Mouse (Mus musculus): ENCODE measurements around the gene Tmem132c. TPM values are rescaled to one million over a fixed set of nuclear protein-coding genes. Genes with fewer than 3 reads are reported as not detected.

Gene Tmem132c
- polyA plus RNA-seq, 1 experiment from 2014 or later: 4.8 TPM

DNA sequence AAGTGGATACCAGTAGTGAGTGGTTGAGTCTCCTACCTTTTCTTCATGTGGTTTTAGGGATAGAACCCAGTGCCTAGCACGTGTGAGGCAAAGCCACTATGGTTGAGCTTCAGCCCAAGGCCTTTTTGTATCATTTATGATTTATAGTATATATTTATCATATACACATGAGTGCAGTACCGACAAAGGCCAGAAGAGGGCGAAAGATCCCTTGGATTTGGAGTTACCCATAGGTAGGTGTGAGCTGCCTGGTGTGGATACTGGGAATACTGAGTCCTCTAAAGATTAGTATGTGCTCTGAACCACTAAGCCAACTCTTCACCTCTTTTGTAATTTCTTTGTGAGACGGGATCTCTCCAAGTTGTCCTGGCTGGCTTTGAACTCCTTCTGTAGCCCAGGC lies 212.0 kb downstream of the Tmem132c start:
- Histone ChIP-seq H3K4me2 (ENCODE audit: low read length) (no peak overlapping the region), H3K4me3 (replicated peaks; ENCODE audit: low read length) (no peak overlapping the region), H3K9me3 (ENCODE audit: control insufficient read depth, low read length) (no peaks in the 10 kb centered on the region), H3K27ac (ENCODE audit: low read length) (no peak overlapping the region), H3K36me3 (ENCODE audit: control insufficient read depth, insufficient read depth) (no peaks in the 10 kb centered on the region), H3K4me1 (replicated peaks; ENCODE audit: control insufficient read depth, insufficient read depth, low read length) (no peaks in the 10 kb centered on the region), H3K27me3 (replicated peaks; ENCODE audit: control insufficient read depth, insufficient read depth, low read length) (no peaks in the 10 kb centered on the region), H3K9ac (replicated peaks; ENCODE audit: low read depth, low read length) (no peak overlapping the region)
- WGBS: 26% methylated on average over 4 of the region's 4 CpGs
- ATAC-seq: no peak

- Histone ChIP-seq H3K36me3 (ENCODE audit: control insufficient read depth, insufficient read depth) (no peaks in the 10 kb centered on the region), H3K4me2 (ENCODE audit: low read length) (no peak overlapping the region), H3K9ac (replicated peaks; ENCODE audit: low read depth, low read length) (no peak overlapping the region), H3K4me1 (replicated peaks; ENCODE audit: control insufficient read depth, insufficient read depth, low read length) (no peaks in the 10 kb centered on the region), H3K4me3 (replicated peaks; ENCODE audit: low read length) (no peak overlapping the region), H3K27me3 (replicated peaks; ENCODE audit: control insufficient read depth, insufficient read depth, low read length) (no peaks in the 10 kb centered on the region), H3K27ac (ENCODE audit: low read length) (no peak overlapping the region), H3K9me3 (ENCODE audit: control insufficient read depth, low read length) (no peaks in the 10 kb centered on the region)
- ATAC-seq: no peak
- WGBS: 66% methylated on average over 7 of the region's 7 CpGs
Measured at GRCm38 (mm10) chr5:127454068-127454467, 212.5 kb downstream of the Tmem132c start.

DNA sequence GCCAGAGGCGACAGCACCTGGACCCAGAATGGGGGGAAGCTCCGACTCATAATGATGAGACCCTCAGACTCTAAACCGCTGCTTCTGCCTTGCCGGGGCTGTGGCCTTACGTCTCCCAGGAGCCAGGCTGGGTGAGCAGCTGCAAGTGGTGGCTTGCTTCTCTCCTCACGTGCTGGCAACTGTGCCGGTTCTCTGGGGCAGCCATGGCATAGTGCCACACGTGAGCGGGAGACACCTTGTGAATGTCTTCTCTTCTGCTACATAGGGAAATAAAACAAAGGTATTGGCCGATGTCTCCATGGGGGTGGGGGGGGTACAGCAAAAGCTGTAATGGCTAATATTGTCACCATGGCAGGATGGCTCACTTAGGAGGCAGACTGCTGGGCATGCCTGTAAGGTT lies 214.5 kb downstream of the Tmem132c start:
- no peak overlapping the region for H3K9ac ChIP-seq (replicated peaks; ENCODE audit: low read depth, low read length)
- 76% methylated on average over 10 of the region's 10 CpGs for WGBS

GRCm38 (mm10) chr5:127468151-127468550 lies 226.5 kb downstream of the Tmem132c start:
- H3K27me3 ChIP-seq (replicated peaks; ENCODE audit: control insufficient read depth, insufficient read depth, low read length): no peaks in the 10 kb centered on the region
- H3K9me3 ChIP-seq (ENCODE audit: control insufficient read depth, low read length): no peaks in the 10 kb centered on the region
- no peak overlapping the region for H3K4me2 ChIP-seq (ENCODE audit: low read length)
- WGBS: 43% methylated on average over 5 of the region's 5 CpGs
- H3K9ac ChIP-seq (replicated peaks; ENCODE audit: low read depth, low read length): no peak overlapping the region
- H3K4me3 ChIP-seq (replicated peaks; ENCODE audit: low read length): no peak overlapping the region
- H3K27ac ChIP-seq (ENCODE audit: low read length): no peak overlapping the region
- no peaks in the 10 kb centered on the region for H3K4me1 ChIP-seq (replicated peaks; ENCODE audit: control insufficient read depth, insufficient read depth, low read length)
- H3K36me3 ChIP-seq (ENCODE audit: control insufficient read depth, insufficient read depth): no peaks in the 10 kb centered on the region
- ATAC-seq: no peak

More for the DNA sequence above, 214.5 kb downstream of the Tmem132c start:
- no peak overlapping the region for H3K27ac ChIP-seq (ENCODE audit: low read length)
- no peak overlapping the region for H3K4me3 ChIP-seq (replicated peaks; ENCODE audit: low read length)
- no peak overlapping the region for H3K4me2 ChIP-seq (ENCODE audit: low read length)
- H3K9me3 ChIP-seq (ENCODE audit: control insufficient read depth, low read length): no peaks in the 10 kb centered on the region
- H3K27me3 ChIP-seq (replicated peaks; ENCODE audit: control insufficient read depth, insufficient read depth, low read length): no peaks in the 10 kb centered on the region
- H3K36me3 ChIP-seq (ENCODE audit: control insufficient read depth, insufficient read depth): no peaks in the 10 kb centered on the region
- H3K4me1 ChIP-seq (replicated peaks; ENCODE audit: control insufficient read depth, insufficient read depth, low read length): no peaks in the 10 kb centered on the region
- no peak for ATAC-seq

- ATAC-seq: no peak
- Histone ChIP-seq H3K9me3 (ENCODE audit: control insufficient read depth, low read length) (no peaks in the 10 kb centered on the region), H3K9ac (replicated peaks; ENCODE audit: low read depth, low read length) (no peak overlapping the region), H3K4me2 (ENCODE audit: low read length) (no peak overlapping the region), H3K27ac (ENCODE audit: low read length) (no peak overlapping the region), H3K36me3 (ENCODE audit: control insufficient read depth, insufficient read depth) (no peaks in the 10 kb centered on the region), H3K4me3 (replicated peaks; ENCODE audit: low read length) (no peak overlapping the region), H3K4me1 (replicated peaks; ENCODE audit: control insufficient read depth, insufficient read depth, low read length) (no peaks in the 10 kb centered on the region), H3K27me3 (replicated peaks; ENCODE audit: control insufficient read depth, insufficient read depth, low read length) (no peaks in the 10 kb centered on the region)
- 15% methylated on average over 3 of the region's 3 CpGs for WGBS
Measured at GRCm38 (mm10) chr5:127470351-127470750, 228.7 kb downstream of the Tmem132c start.

GRCm38 (mm10) chr5:127471902-127472301 lies 230.3 kb downstream of the Tmem132c start:
- no peaks in the 10 kb centered on the region for H3K27me3 ChIP-seq (replicated peaks; ENCODE audit: control insufficient read depth, insufficient read depth, low read length)
- no peak overlapping the region for H3K4me2 ChIP-seq (ENCODE audit: low read length)
- 62% methylated on average over 5 of the region's 5 CpGs for WGBS
- no peak overlapping the region for H3K9ac ChIP-seq (replicated peaks; ENCODE audit: low read depth, low read length)
- H3K4me3 ChIP-seq (replicated peaks; ENCODE audit: low read length): no peak overlapping the region
- ATAC-seq: no peak
- no peaks in the 10 kb centered on the region for H3K36me3 ChIP-seq (ENCODE audit: control insufficient read depth, insufficient read depth)
- H3K4me1 ChIP-seq (replicated peaks; ENCODE audit: control insufficient read depth, insufficient read depth, low read length): no peaks in the 10 kb centered on the region
- H3K27ac ChIP-seq (ENCODE audit: low read length): no peak overlapping the region
- H3K9me3 ChIP-seq (ENCODE audit: control insufficient read depth, low read length): no peaks in the 10 kb centered on the region

GRCm38 (mm10) chr5:127473706-127474105 lies 232.1 kb downstream of the Tmem132c start:
- no peak overlapping the region for H3K4me3 ChIP-seq (replicated peaks; ENCODE audit: low read length)
- H3K36me3 ChIP-seq (ENCODE audit: control insufficient read depth, insufficient read depth): no peaks in the 10 kb centered on the region
- WGBS: 60% methylated on average over 1 of the region's 2 CpGs
- H3K27me3 ChIP-seq (replicated peaks; ENCODE audit: control insufficient read depth, insufficient read depth, low read length): no peaks in the 10 kb centered on the region
- H3K4me2 ChIP-seq (ENCODE audit: low read length): no peak overlapping the region
- no peak for ATAC-seq
- H3K4me1 ChIP-seq (replicated peaks; ENCODE audit: control insufficient read depth, insufficient read depth, low read length): peaks cover 8% of the 10 kb centered on the region
- H3K27ac ChIP-seq (ENCODE audit: low read length): no peak overlapping the region
- no peaks in the 10 kb centered on the region for H3K9me3 ChIP-seq (ENCODE audit: control insufficient read depth, low read length)
- H3K9ac ChIP-seq (replicated peaks; ENCODE audit: low read depth, low read length): no peak overlapping the region

GRCm38 (mm10) chr5:127474856-127475255 lies 233.2 kb downstream of the Tmem132c start:
- H3K9me3 ChIP-seq (ENCODE audit: control insufficient read depth, low read length): no peaks in the 10 kb centered on the region
- H3K4me2 ChIP-seq (ENCODE audit: low read length): no peak overlapping the region
- H3K36me3 ChIP-seq (ENCODE audit: control insufficient read depth, insufficient read depth): no peaks in the 10 kb centered on the region
- H3K27me3 ChIP-seq (replicated peaks; ENCODE audit: control insufficient read depth, insufficient read depth, low read length): no peaks in the 10 kb centered on the region
- 86% methylated on average over 6 of the region's 6 CpGs for WGBS
- H3K9ac ChIP-seq (replicated peaks; ENCODE audit: low read depth, low read length): no peak overlapping the region
- peaks cover 8% of the 10 kb centered on the region for H3K4me1 ChIP-seq (replicated peaks; ENCODE audit: control insufficient read depth, insufficient read depth, low read length)
- no peak for ATAC-seq
- H3K27ac ChIP-seq (ENCODE audit: low read length): no peak overlapping the region
- H3K4me3 ChIP-seq (replicated peaks; ENCODE audit: low read length): no peak overlapping the region

DNA sequence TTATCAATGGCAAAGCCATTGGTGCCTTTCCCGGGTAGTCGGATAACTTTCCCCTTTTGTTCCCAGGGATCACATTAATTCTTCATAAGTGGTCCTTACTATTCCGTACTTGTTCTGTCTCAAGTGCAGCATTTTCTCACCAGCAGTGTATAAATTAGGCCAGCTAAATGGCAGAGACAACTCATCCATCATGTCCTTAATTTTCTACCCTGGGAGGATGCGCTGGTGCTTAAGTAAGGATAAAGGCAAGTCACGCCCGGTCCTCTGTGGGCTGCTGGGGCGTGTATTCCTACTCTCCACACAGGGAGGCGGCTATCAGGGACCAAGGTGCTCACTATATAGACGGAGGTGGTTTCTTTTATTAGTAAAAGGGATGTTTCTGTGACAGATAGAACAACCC lies 236.2 kb downstream of the Tmem132c start:
- H3K4me1 ChIP-seq (replicated peaks; ENCODE audit: control insufficient read depth, insufficient read depth, low read length): peaks cover 11% of the 10 kb centered on the region
- H3K27ac ChIP-seq (ENCODE audit: low read length): no peak overlapping the region
- H3K36me3 ChIP-seq (ENCODE audit: control insufficient read depth, insufficient read depth): no peaks in the 10 kb centered on the region
- ATAC-seq: no peak
- H3K27me3 ChIP-seq (replicated peaks; ENCODE audit: control insufficient read depth, insufficient read depth, low read length): no peaks in the 10 kb centered on the region
- H3K4me3 ChIP-seq (replicated peaks; ENCODE audit: low read length): no peak overlapping the region
- WGBS: 17% methylated on average over 9 of the region's 9 CpGs
- H3K9ac ChIP-seq (replicated peaks; ENCODE audit: low read depth, low read length): no peak overlapping the region
- H3K9me3 ChIP-seq (ENCODE audit: control insufficient read depth, low read length): no peaks in the 10 kb centered on the region
- no peak overlapping the region for H3K4me2 ChIP-seq (ENCODE audit: low read length)

DNA sequence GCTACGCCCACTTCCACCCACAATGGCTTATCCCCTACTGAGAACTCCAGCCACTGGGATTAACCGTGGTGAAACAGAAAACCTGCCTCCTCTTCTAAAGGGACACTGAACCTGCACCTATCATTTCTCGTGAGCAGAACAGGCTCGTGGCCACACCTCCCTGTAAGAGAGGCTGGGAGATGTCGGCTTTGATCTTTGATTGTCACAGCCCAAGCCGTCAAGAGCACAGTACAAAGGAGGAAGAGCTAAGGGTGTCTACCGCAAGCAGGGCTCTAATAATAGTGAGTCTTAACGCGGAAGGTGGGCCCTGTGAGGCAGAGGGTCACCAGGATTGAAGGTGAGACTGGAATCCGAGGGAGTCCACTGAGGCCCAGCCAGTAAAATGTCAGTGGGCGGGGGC lies 236.7 kb downstream of the Tmem132c start:
- H3K4me1 ChIP-seq (replicated peaks; ENCODE audit: control insufficient read depth, insufficient read depth, low read length): peaks cover 11% of the 10 kb centered on the region
- H3K27ac ChIP-seq (ENCODE audit: low read length): no peak overlapping the region
- no peak overlapping the region for H3K4me2 ChIP-seq (ENCODE audit: low read length)
- H3K9ac ChIP-seq (replicated peaks; ENCODE audit: low read depth, low read length): no peak overlapping the region
- no peaks in the 10 kb centered on the region for H3K27me3 ChIP-seq (replicated peaks; ENCODE audit: control insufficient read depth, insufficient read depth, low read length)
- no peaks in the 10 kb centered on the region for H3K36me3 ChIP-seq (ENCODE audit: control insufficient read depth, insufficient read depth)
- no peak for ATAC-seq
- WGBS: 11% methylated on average over 11 of the region's 11 CpGs
- H3K4me3 ChIP-seq (replicated peaks; ENCODE audit: low read length): no peak overlapping the region
- no peaks in the 10 kb centered on the region for H3K9me3 ChIP-seq (ENCODE audit: control insufficient read depth, low read length)
